Mouse (Mus musculus): Measurements from ENCODE around the gene Selenbp1. TPM values are rescaled to one million over a fixed set of nuclear protein-coding genes. Genes with fewer than 3 reads are reported as not detected.
"Not testable (repeated sequence)": the region's sequence is repeated elsewhere in the genome, so short reads cannot be mapped to it uniquely, and the experiment has no call there.

The Selenbp1 gene
- polyA plus RNA-seq, 1 experiment from 2014 or later = 12.5 TPM

DNA sequence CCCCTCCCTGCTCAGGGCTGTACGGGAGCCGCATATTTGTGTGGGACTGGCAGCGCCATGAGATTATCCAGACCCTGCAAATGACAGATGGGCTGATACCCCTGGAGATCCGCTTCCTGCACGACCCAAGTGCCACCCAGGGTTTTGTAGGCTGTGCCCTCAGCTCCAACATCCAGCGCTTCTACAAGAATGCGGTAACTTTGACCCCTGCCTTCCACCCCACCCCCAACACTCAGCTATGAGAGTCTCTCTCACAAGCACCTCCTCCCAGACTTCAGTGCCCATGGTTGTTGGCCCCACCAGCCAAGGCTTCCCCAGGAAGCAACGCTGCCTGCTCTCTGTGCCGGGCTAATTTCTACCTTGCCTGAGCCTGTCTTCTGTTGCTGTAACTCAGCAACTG, 7.2 kb downstream of the Selenbp1 start:
- 59% methylated on average over 9 of the region's 9 CpGs for WGBS
- not testable (repeated sequence) for H3K36me3 ChIP-seq; H3K27ac ChIP-seq; H3K27me3 ChIP-seq (ENCODE audit: low read depth, poor library complexity, severe bottlenecking); DNase-seq (ENCODE audit: low spot score); H3K4me1 ChIP-seq; H3K4me3 ChIP-seq; H3K9me3 ChIP-seq (replicated peaks)

DNA sequence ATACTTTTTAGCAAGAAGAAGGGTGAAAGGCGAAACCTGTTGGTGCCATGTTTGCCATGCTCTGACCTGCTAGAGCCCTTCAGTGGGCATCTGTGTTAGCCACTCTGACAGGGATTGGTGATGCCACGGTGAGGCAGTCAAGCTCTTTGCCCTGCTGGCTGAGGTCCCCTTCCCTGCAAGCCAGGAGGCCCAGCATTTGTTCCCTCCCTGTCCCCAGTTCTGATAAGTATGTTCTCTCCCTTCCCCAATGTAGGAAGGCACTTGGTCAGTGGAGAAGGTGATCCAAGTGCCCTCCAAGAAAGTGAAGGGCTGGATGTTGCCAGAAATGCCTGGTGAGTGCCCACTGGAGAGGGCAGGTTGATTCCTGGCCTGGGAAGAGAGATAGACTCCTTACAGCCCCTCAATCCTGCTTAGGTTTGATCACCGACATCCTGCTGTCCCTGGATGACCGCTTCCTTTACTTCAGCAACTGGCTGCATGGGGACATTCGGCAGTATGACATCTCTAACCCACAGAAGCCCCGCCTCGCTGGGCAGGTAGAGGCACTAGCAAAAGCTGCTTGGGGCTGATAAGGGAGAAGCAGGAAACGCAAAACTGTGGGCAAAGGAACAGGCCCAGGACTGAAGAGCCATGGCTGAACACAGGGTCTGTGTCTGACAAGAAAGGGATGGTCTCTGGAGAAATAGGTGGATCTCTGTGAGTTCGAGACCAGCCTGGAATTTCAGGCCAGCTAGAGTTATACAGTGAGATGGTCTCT, 9.5 kb downstream of the Selenbp1 start:
- H3K4me1 ChIP-seq; H3K27ac ChIP-seq; H3K9me3 ChIP-seq (replicated peaks); H3K4me3 ChIP-seq; DNase-seq (ENCODE audit: low spot score); H3K27me3 ChIP-seq (ENCODE audit: low read depth, poor library complexity, severe bottlenecking); H3K36me3 ChIP-seq: not testable (repeated sequence)
- WGBS = 86% methylated on average over 9 of the region's 9 CpGs

DNA sequence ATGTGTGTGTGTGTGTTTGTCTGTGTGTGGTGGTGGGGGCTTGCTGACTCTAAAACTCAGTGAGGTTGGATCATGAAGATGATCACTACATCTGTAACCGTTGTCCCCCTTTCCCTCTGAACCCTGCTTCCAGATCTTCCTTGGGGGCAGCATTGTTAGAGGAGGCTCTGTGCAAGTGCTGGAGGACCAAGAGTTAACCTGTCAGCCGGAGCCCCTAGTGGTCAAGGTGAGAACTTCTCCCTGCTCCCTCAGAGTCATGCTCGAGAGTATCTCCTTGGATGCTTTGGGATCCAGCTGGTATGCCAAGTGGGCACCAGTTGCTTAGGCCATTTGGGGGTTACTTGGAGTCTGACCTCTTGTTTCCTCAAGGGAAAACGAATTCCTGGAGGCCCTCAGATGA, 10.8 kb downstream of the Selenbp1 start:
- 30% methylated on average over 4 of the region's 4 CpGs for WGBS
- H3K4me3 ChIP-seq; H3K36me3 ChIP-seq; H3K9me3 ChIP-seq (replicated peaks); H3K27ac ChIP-seq; H3K4me1 ChIP-seq; DNase-seq (ENCODE audit: low spot score); H3K27me3 ChIP-seq (ENCODE audit: low read depth, poor library complexity, severe bottlenecking): not testable (repeated sequence)

DNA sequence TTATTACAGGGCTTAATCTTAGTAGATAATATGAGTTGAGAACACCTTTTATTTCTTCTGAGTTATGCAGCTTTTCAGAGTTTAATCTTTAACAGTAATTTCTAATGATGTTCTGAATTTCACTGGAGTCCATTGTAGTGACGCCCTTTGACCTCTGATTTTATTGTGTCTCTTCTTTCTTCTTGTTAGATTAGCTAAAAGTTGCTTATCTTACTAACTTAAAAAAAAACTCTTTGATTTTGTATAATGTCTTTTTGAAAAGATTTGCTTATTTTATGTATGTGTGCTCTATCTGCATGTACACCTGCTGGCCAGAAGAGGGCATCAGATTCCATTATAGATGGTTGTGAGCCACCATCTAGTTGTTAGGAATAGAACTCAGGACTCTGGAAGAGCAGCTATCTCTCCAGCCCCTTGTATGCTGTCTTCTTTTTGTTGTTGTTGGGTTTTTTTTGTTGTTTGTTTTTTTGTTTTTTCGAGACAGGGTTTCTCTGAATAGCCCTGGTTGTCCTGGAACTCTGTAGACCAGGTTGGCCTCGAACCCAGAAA, 15.3 kb downstream of the Selenbp1 start:
- Histone ChIP-seq H3K4me3 (no peak overlapping the region), H3K9me3 (replicated peaks) (no peaks in the 10 kb centered on the region), H3K4me1 (peaks cover 6% of the 10 kb centered on the region), H3K36me3 (0 out of 2 replicates have a peak, but pooled peaks cover 4% of the 10 kb centered on the region), H3K27ac (no peak overlapping the region), H3K27me3 (ENCODE audit: low read depth, poor library complexity, severe bottlenecking) (no peaks in the 10 kb centered on the region)
- no peak for DNase-seq (ENCODE audit: low spot score)
- WGBS = 70% methylated on average over 3 of the region's 3 CpGs

DNA sequence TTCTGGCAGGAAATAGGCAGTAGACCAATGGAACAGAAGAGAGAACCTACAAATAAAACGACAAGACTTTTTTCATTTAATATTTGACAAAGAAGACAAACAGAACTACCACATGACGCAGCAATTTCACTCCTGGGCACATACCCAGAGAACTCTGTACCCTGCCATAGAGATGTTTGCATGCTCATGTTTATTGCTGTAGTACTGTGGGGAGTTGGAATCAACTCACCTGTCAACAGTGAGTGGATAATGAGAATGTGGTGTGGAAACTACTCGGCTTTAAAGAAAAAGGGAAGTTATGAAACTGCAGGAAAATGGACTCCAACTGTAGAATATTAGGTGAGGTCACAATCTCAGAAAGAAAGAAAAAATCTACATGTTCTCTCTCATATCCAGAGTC, 16.8 kb downstream of the Selenbp1 start:
- Histone ChIP-seq H3K27ac (no peak overlapping the region), H3K9me3 (replicated peaks) (no peaks in the 10 kb centered on the region), H3K4me3 (no peak overlapping the region), H3K4me1 (peaks cover 9% of the 10 kb centered on the region), H3K27me3 (ENCODE audit: low read depth, poor library complexity, severe bottlenecking) (no peaks in the 10 kb centered on the region), H3K36me3 (0 out of 2 replicates have a peak, but pooled peaks cover 4% of the 10 kb centered on the region)
- 87% methylated on average over 3 of the region's 3 CpGs for WGBS
- no peak for DNase-seq (ENCODE audit: low spot score)

DNA sequence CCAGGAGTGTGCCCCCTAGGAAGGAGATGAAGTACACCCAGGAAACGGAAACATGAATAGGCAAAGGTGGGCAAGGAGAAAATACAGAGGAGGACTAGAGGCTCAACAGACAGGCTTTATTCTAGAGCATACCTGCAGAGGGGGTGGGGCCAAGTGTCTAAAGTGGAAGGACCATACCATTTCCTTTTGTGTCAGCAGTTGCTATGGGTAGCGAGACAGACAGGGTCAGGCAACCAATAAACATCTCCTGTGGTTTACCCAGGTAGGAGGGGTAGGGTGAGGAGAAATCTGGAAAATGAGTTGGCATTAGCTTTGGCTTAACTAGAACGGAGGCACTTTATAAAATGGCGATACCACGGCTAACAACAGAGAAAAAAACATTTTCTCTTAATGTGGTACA, 19.9 kb downstream of the Selenbp1 start:
- WGBS = 64% methylated on average over 5 of the region's 5 CpGs
- no peaks in the 10 kb centered on the region for H3K9me3 ChIP-seq (replicated peaks)
- H3K27ac ChIP-seq = peak overlapping the region; percentile 98
- H3K4me1 ChIP-seq = peaks cover 16% of the 10 kb centered on the region
- peaks cover 32% of the 10 kb centered on the region for H3K36me3 ChIP-seq
- no peaks in the 10 kb centered on the region for H3K27me3 ChIP-seq (ENCODE audit: low read depth, poor library complexity, severe bottlenecking)
- DNase-seq (ENCODE audit: low spot score) = no peak
- peak overlapping the region; percentile 84 for H3K4me3 ChIP-seq

DNA sequence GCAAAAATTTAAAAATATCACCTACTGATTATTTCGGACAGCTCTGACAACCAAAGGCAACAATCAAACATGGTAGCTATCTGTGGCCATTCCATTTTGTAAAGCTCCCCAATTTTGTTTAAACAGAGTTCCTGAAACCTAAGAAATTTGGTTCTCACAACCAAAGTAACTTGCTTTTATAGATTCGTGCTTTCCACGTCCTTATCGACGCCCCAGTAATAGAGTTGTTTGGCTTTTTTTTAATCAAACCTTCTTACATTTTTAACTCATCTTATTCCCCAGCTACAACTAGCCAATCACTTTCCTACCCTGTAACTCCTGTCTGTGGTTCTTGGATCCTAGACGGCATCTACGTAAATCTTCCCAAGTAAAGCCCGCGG, 20.5 kb downstream of the Selenbp1 start:
- H3K4me3 ChIP-seq = peak overlapping the region; percentile 84
- no peaks in the 10 kb centered on the region for H3K9me3 ChIP-seq (replicated peaks)
- H3K27me3 ChIP-seq (ENCODE audit: low read depth, poor library complexity, severe bottlenecking) = no peaks in the 10 kb centered on the region
- peaks cover 16% of the 10 kb centered on the region for H3K4me1 ChIP-seq
- DNase-seq (ENCODE audit: low spot score) = no peak
- peak overlapping the region; percentile 98 for H3K27ac ChIP-seq
- H3K36me3 ChIP-seq = peaks cover 38% of the 10 kb centered on the region
- WGBS = 27% methylated on average over 9 of the region's 9 CpGs

DNA sequence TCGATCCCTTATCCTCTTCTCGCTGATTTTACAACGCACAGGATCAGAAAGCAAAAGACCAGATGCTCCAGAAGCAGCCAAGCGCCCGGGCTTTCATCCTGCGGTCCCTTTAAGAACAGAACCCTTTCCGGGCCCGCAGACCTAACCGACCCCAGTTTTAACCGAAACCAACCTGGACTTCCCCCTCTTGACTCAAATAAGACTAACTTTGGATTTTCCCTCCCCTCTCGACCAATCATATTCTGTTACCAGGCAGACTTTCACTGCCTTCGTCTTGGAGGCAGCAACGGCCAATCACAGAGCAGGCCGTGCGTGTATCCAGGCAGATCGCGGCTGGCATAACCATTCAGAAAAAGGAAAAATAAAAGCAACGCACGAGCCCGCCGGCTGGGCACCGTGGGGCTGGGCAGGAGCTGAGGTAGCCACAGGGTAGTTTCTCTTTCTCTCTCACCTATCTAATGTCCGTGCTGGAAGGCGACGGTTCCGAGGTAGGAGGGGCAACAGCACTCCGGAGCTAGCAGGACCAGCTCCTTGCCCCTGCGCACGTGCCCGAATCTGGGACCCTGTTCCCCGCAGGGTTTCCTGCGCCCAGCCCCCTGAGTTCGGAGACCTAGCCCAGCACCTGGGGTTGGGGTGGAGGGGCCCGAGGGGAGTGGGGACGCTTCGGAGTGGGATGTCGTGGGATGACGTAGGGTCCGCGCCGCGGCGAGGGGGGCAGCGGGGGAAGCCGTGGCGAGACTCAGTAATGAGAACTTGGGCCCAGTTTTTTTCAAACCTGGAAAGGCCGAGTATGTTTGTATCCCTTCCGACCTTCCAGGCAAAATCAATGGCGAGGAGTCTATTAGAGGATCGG, 21.1 kb downstream of the Selenbp1 start, which contains the start of gene Rfx5:
Rfx5 (plus strand) TSS at position 312 of the 853 bp plus-strand sequence.
- DNase-seq (ENCODE audit: low spot score) = peak; percentile 90
- H3K4me3 ChIP-seq = peak within 1 kb of the TSS; percentile 84
- H3K9me3 ChIP-seq (replicated peaks) = no peaks in the 10 kb centered on the region
- H3K27ac ChIP-seq = peak within 1 kb of the TSS; percentile 98
- under 1% methylated on average over 50 of the region's 50 CpGs for WGBS
- H3K4me1 ChIP-seq = peaks cover 16% of the 10 kb centered on the region
- no peaks in the 10 kb centered on the region for H3K27me3 ChIP-seq (ENCODE audit: low read depth, poor library complexity, severe bottlenecking)
- peaks cover 44% of the 10 kb centered on the region for H3K36me3 ChIP-seq

DNA sequence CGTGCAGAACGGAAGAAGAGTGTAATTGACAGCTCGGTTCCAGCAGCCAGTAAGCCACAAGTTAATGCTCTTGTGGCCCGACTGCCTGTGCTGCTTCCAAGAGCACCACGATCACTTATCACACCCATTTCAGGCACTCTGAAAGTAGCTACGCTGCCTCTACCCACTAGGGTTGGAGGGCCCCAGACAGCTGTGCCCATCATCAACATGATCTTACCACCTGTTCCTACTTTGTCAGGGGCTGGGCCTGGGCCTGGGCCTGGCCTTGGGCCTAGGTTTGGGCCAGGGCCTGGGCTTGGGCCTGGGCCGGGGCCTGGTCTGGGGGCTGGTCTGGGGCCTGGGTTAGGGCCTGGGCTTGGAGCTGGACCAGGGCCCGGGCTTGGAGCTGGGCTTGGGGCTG, 25.4 kb downstream of the Selenbp1 start:
- WGBS = 93% methylated on average over 8 of the region's 8 CpGs
- H3K9me3 ChIP-seq (replicated peaks) = no peaks in the 10 kb centered on the region
- no peaks in the 10 kb centered on the region for H3K27me3 ChIP-seq (ENCODE audit: low read depth, poor library complexity, severe bottlenecking)
- H3K27ac ChIP-seq = no peak overlapping the region
- no peak for DNase-seq (ENCODE audit: low spot score)
- H3K4me1 ChIP-seq = peaks cover 15% of the 10 kb centered on the region
- H3K4me3 ChIP-seq = no peak overlapping the region
- H3K36me3 ChIP-seq = peaks cover 44% of the 10 kb centered on the region

DNA sequence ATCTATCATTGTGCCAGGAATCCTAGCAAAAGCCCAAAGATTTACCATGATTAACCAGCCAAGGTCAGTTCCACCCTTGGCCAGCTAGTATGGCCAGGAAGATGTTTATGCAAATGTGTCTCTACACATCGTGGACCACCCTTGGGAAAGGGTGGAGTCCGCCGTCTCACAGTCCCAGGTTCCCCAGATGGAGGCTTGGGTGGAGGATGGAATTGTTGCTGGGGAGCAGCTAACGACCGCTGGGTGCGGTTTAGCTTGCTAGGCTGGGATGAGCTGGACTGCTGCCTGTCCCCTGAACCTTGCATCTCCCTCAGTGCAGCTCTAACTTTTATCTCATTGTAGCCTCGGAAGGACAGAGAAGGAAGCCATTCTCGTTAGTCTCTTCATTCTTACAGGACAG, 27.0 kb downstream of the Selenbp1 start:
- no peaks in the 10 kb centered on the region for H3K9me3 ChIP-seq (replicated peaks)
- peaks cover 44% of the 10 kb centered on the region for H3K36me3 ChIP-seq
- no peak overlapping the region for H3K27ac ChIP-seq
- DNase-seq (ENCODE audit: low spot score) = no peak
- WGBS = 51% methylated on average over 8 of the region's 8 CpGs
- H3K4me1 ChIP-seq = peaks cover 10% of the 10 kb centered on the region
- H3K4me3 ChIP-seq = no peak overlapping the region
- H3K27me3 ChIP-seq (ENCODE audit: low read depth, poor library complexity, severe bottlenecking) = no peaks in the 10 kb centered on the region

DNA sequence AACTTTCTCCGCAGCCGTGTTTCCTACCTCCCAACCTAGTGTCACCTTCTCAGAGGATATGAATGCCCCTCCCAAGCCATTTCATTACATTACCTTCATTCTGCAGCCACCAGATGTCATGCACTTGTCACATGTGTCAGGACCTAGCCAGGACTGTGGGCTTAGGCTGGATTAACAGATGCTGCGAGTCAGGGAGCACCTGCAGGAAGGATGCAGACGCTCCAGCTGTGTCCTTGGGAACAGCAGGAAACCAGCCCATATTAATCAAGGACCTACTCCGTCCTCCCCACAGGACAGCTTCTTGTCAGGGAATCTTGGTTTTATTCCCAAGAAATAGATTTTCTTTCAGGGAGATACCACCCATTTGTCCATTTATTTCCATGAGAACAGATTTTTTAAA, 27.5 kb downstream of the Selenbp1 start:
- peaks cover 5% of the 10 kb centered on the region; the same call in 1 of the 2 replicates for H3K4me1 ChIP-seq
- H3K4me3 ChIP-seq = no peak overlapping the region
- H3K27me3 ChIP-seq (ENCODE audit: low read depth, poor library complexity, severe bottlenecking) = no peaks in the 10 kb centered on the region
- peaks cover 41% of the 10 kb centered on the region for H3K36me3 ChIP-seq
- no peak overlapping the region for H3K27ac ChIP-seq
- no peak for DNase-seq (ENCODE audit: low spot score)
- WGBS = 59% methylated on average over 5 of the region's 5 CpGs
- H3K9me3 ChIP-seq (replicated peaks) = no peaks in the 10 kb centered on the region

DNA sequence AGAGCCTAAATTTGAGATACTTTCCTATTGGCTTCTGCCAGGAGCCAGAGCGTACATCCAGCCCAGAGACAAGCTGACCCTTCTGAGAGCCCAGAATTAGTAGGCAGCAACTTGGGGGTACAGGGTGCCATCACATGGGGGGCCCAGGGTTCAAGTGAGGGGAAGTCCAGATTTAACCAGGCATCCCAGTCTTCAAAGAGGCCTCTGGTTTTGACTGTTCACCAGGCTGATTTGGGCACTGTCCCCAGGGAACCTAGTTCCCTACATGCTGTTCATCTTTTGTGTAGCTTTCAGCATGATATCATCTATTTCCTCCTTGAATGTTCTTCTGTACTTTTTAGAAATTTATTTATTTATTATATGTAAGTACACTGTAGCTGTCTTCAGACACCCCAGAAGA, 32.1 kb downstream of the Selenbp1 start:
- DNase-seq (ENCODE audit: low spot score) = no peak
- Histone ChIP-seq H3K36me3 (no peaks in the 10 kb centered on the region), H3K9me3 (replicated peaks) (no peaks in the 10 kb centered on the region), H3K4me3 (no peak overlapping the region), H3K4me1 (0 out of 2 replicates have a peak, but pooled peaks cover 4% of the 10 kb centered on the region), H3K27me3 (ENCODE audit: low read depth, poor library complexity, severe bottlenecking) (no peaks in the 10 kb centered on the region), H3K27ac (no peak overlapping the region)
- WGBS = 81% methylated on average over 1 of the region's 1 CpGs

DNA sequence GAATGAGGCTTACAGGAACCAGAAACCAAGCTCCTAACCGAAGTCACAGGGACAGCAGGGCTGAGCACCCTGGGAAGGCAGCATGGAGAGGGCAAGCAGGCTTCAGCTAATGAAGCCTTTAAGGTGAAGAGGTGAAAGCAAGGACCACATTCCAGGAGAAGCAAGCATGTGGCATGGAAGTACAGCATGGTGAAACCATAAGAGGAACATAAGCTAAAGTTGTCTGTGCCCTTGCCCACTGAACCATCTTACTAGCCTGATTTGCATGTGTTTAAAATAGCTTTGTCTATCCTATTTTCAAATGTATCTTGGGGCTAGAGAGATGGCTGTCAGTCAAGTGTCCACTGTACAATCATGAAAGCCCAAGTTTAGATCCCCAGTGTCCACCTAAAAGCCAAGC, 33.0 kb downstream of the Selenbp1 start:
- Histone ChIP-seq H3K36me3 (no peaks in the 10 kb centered on the region), H3K4me3 (no peak overlapping the region), H3K27ac (no peak overlapping the region), H3K4me1 (no peaks in the 10 kb centered on the region), H3K27me3 (ENCODE audit: low read depth, poor library complexity, severe bottlenecking) (no peaks in the 10 kb centered on the region), H3K9me3 (replicated peaks) (no peaks in the 10 kb centered on the region)
- DNase-seq (ENCODE audit: low spot score) = no peak
- 78% methylated on average over 1 of the region's 1 CpGs for WGBS
